Mouse (Mus musculus): Measurements from ENCODE around the gene Map2k6. TPM values are rescaled to one million over a fixed set of nuclear protein-coding genes. Genes with fewer than 3 reads are reported as not detected.

The Map2k6 gene
- total and polyA plus RNA-seq, 3 experiments: 1.9 to 3.2 TPM; not detected in 1

DNA sequence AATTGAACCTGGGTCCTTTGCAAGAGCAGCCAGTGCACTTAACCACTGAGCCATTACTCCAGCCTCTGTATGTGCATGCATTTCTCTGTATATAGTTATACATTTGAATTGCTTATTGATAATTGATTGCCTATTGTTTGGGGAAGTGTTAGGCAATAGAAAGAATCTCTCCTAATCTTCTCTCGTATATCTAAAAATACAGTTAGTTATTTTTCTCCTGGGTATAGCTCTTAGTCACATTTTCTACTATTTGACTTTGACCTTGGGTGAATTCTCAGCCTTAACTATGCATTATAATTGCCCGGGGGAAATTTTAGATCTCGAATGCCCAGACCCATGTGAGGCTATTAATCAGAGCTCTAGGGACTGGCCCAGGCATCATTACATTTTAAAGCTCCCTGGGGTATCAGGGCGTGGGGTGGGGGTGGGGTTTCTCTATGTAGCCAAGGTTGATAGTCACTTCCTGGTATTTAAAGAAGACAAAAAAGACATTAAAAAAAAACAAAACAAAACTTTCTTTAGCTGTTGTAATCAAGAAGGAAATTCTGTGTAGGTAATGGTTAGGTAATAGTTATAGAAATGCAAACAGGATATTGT, 39.9 kb downstream of the Map2k6 start:
- no peaks in the 10 kb centered on the region for H3K27me3 ChIP-seq (ENCODE audit: control insufficient read depth in 1 of 2, insufficient read depth in 2 of 2, low read length in 2 of 2)
- no peak overlapping the region for H3K27ac ChIP-seq (ENCODE audit: control insufficient read depth, low read depth, low read length)
- H3K9me3 ChIP-seq (replicated peaks; ENCODE audit: insufficient read depth, low read length): no peaks in the 10 kb centered on the region
- no peaks in the 10 kb centered on the region for H3K36me3 ChIP-seq (ENCODE audit: control insufficient read depth in 1 of 2, insufficient read depth in 2 of 2, low read length in 2 of 2)
- DNase-seq (ENCODE audit: low read depth, low spot score): no peak
- no peaks in the 10 kb centered on the region for H3K79me2 ChIP-seq (ENCODE audit: control insufficient read depth, insufficient read depth, low read length, poor library complexity)
- no peak overlapping the region for H3K4me3 ChIP-seq (ENCODE audit: control insufficient read depth in 1 of 2, insufficient read depth in 1 of 2, low read depth in 2 of 2, low read length in 2 of 2)
- no peak overlapping the region for H3K9ac ChIP-seq (ENCODE audit: control insufficient read depth, low read depth, low read length, poor library complexity, severe bottlenecking)
- no peaks in the 10 kb centered on the region for H3K4me1 ChIP-seq (ENCODE audit: control insufficient read depth in 1 of 2, insufficient read depth in 2 of 2, low read length in 2 of 2)
- TF ChIP-seq CHD2 (IDR thresholded peaks at IDR 0.05; ENCODE audit: low read length): no peak
- no peak for TF ChIP-seq MYB (IDR thresholded peaks at IDR 0.05; ENCODE audit: low read depth, low read length)
- no peak for TF ChIP-seq MYC (IDR thresholded peaks at IDR 0.05; ENCODE audit: low read depth, low read length)
- TF ChIP-seq CHD1 (IDR thresholded peaks at IDR 0.05; ENCODE audit: low read depth, low read length): no peak
- TF ChIP-seq RAD21 (IDR thresholded peaks at IDR 0.05; ENCODE audit: low read depth, low read length): no peak
- TF ChIP-seq SMC3 (IDR thresholded peaks at IDR 0.05; ENCODE audit: low read depth, low read length): no peak
- no peak for TF ChIP-seq MXI1 (IDR thresholded peaks at IDR 0.05; ENCODE audit: low read depth, low read length)
- no peak for TF ChIP-seq USF1 (IDR thresholded peaks at IDR 0.05; ENCODE audit: low read depth, low read length)
- no peak for TF ChIP-seq NELFE (IDR thresholded peaks at IDR 0.05; ENCODE audit: low read depth, low read length)
- TF ChIP-seq TAL1 (IDR thresholded peaks at IDR 0.05; ENCODE audit: low read length): no peak
- no peak for TF ChIP-seq ZMIZ1 (IDR thresholded peaks at IDR 0.05; ENCODE audit: low read depth, low read length)
- no peak for TF ChIP-seq RCOR1 (IDR thresholded peaks at IDR 0.05; ENCODE audit: low read depth, low read length)
- no peak for TF ChIP-seq GABPA (IDR thresholded peaks at IDR 0.05; ENCODE audit: low read depth, low read length)
- no peak for TF ChIP-seq ZKSCAN1 (IDR thresholded peaks at IDR 0.05; ENCODE audit: low read depth, low read length)
- TF ChIP-seq TCF12 (IDR thresholded peaks at IDR 0.05; ENCODE audit: low read depth, low read length): no peak
- TF ChIP-seq E2F4 (IDR thresholded peaks at IDR 0.05; ENCODE audit: borderline replicate concordance, low read depth, low read length): no peak
- TF ChIP-seq GATA1 (IDR thresholded peaks at IDR 0.05; ENCODE audit: low read depth, low read length): no peak
- no peak for TF ChIP-seq ZC3H11A (IDR thresholded peaks at IDR 0.05; ENCODE audit: low read depth, low read length)
- TF ChIP-seq TBP (IDR thresholded peaks at IDR 0.05; ENCODE audit: low read depth, low read length): no peak
- TF ChIP-seq NRF1 (IDR thresholded peaks at IDR 0.05; ENCODE audit: insufficient read depth, low read depth, low read length, poor library complexity, severe bottlenecking): no peak

GRCm38 (mm10) chr11:110439354-110439753, 40.4 kb downstream of the Map2k6 start:
- Histone ChIP-seq H3K27ac (ENCODE audit: control insufficient read depth, low read depth, low read length) (no peak overlapping the region), H3K9ac (ENCODE audit: control insufficient read depth, low read depth, low read length, poor library complexity, severe bottlenecking) (no peak overlapping the region), H3K79me2 (ENCODE audit: control insufficient read depth, insufficient read depth, low read length, poor library complexity) (no peaks in the 10 kb centered on the region), H3K27me3 (ENCODE audit: control insufficient read depth in 1 of 2, insufficient read depth in 2 of 2, low read length in 2 of 2) (no peaks in the 10 kb centered on the region), H3K4me1 (ENCODE audit: control insufficient read depth in 1 of 2, insufficient read depth in 2 of 2, low read length in 2 of 2) (no peaks in the 10 kb centered on the region), H3K36me3 (ENCODE audit: control insufficient read depth in 1 of 2, insufficient read depth in 2 of 2, low read length in 2 of 2) (no peaks in the 10 kb centered on the region), H3K4me3 (ENCODE audit: control insufficient read depth in 1 of 2, insufficient read depth in 1 of 2, low read depth in 2 of 2, low read length in 2 of 2) (no peak overlapping the region), H3K9me3 (replicated peaks; ENCODE audit: insufficient read depth, low read length) (no peaks in the 10 kb centered on the region)
- TF ChIP-seq CHD2 (IDR thresholded peaks at IDR 0.05; ENCODE audit: low read length) (no peak), JUND (IDR thresholded peaks at IDR 0.05; ENCODE audit: low read depth, low read length) (no peak), MYB (IDR thresholded peaks at IDR 0.05; ENCODE audit: low read depth, low read length) (no peak), NRF1 (IDR thresholded peaks at IDR 0.05; ENCODE audit: insufficient read depth, low read depth, low read length, poor library complexity, severe bottlenecking) (no peak), CTCF (IDR thresholded peaks at IDR 0.05 in 2 of 3, conservative IDR thresholded peaks at IDR 0.05 in 1 of 3; ENCODE audit: control insufficient read depth in 1 of 3, insufficient read depth in 1 of 3, low read depth in 2 of 3, low read length in 3 of 3, poor library complexity in 1 of 3, severe bottlenecking in 1 of 3) (no peak), EP300 (IDR thresholded peaks at IDR 0.05; ENCODE audit: low read depth in 1 of 2, low read length in 2 of 2) (no peak), KAT2A (conservative IDR thresholded peaks at IDR 0.05; ENCODE audit: low read depth, low read length) (no peak), POLR2AphosphoS5 (IDR thresholded peaks at IDR 0.05; ENCODE audit: borderline replicate concordance, low read depth, low read length) (no peak), GABPA (IDR thresholded peaks at IDR 0.05; ENCODE audit: low read depth, low read length) (no peak), MXI1 (IDR thresholded peaks at IDR 0.05; ENCODE audit: low read depth, low read length) (no peak), RCOR1 (IDR thresholded peaks at IDR 0.05; ENCODE audit: low read depth, low read length) (no peak), ELF1 (IDR thresholded peaks at IDR 0.05; ENCODE audit: low read depth, low read length) (no peak), SIN3A (IDR thresholded peaks at IDR 0.05; ENCODE audit: low read length) (no peak), MAFK (IDR thresholded peaks at IDR 0.05; ENCODE audit: borderline replicate concordance, low read depth, low read length) (no peak), POLR2AphosphoS2 (IDR thresholded peaks at IDR 0.05; ENCODE audit: low read length) (no peak), MYC (IDR thresholded peaks at IDR 0.05; ENCODE audit: low read depth, low read length) (no peak), MAX (IDR thresholded peaks at IDR 0.05; ENCODE audit: low read length) (no peak)
- DNase-seq (ENCODE audit: low read depth, low spot score): no peak

Measured in MEL (cell line).